Mouse (Mus musculus): ENCODE data around the gene Ywhae.

Gene Ywhae

DNA sequence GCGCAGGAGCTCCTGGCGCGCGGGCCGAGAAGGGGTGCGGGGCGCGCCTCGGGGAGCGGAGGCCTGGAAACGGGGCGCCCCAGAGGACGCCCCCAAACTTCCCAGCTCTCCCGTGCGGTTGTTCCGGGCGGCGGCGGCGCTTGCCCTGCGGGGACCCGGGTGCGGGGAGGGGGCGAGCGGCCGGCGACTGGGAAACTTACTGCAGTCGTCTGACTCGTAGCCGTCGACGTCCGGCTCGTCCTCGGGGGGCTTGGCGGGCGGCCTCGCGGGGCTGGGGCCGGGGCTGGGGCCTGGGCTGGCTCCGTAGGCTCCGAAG is 62.6 kb downstream of the Ywhae start:
- peak in 1 of 2 experiments; percentile 34 for DNase-seq

DNA sequence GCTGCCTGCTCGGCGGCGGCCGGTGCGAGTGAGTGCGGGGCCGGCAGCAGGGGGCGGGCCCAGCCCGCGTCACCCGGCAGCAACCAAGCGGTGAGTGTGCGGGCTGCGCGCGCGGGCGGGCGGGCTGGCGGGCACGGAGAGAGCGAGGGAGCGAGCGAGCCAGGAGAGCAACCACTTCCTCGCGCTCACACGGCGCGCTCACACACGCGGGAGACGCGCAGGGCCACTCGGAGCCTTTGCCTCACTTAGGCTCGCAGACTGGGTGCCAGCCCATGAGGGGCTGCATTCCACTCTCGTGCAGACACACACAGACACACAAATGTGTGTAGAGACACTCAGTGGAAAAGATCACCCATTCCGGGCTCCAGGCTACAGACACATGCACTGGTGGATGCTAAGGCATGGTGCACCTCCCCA is 63.4 kb downstream of the Ywhae start, which contains the start of gene Doc2b:
Gene Doc2b (minus strand): TSS at position 21 of the 417 bp plus-strand sequence.
- DNase-seq, result peak; percentile 69 to 72

DNA sequence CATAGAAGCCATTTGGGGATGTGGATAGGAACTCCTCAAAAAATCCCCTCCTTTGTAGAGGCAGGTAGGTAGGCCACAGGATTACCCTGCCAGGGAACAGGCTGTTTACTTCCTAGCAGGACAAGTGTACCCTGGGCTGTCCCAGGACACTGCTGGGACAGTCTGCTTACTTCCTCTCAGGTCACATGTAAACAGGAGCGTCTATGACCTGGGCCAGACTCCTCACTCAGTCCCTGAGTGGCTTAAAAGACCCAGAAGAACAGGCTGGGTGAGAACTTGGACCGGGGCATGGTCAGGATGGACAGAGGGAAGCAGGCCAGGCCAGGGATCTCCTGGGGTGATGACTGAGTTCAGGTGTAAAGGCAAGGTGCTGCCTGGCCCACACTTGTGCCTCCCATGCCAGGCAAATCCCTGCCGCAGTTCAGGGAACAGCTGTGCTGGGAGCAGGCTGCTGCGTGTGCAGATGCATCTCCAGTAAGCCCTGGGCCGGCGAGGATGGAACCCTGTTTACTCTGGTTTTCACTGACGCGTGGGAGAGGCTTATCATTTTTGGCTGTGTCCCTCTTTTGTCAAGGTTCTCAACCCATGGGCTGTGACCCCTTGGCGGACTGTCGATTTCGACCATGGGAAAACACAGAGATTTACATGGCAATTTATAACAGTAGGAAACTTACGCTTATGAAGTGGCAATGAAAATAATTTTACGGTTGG is 64.0 kb downstream of the Ywhae start:
- no peak for DNase-seq

DNA sequence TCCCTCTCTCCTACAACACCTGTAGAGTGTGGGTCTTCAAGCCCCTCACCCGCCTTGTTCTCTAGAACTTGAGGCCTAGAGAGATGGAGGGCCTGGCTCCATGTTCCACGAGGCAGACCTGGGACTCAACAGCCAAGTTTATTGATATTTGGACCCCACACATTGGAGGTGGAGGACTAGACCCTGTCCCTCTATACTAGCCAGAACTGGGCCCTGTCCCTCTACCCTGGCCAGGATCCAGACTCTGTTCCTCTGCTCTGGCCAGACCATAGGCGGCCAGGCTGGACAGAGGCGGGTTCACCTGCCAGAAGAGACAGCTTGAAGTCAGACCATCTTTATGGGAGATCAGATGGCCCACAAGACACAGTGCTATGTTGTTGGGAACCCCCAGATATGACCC is 68.7 kb downstream of the Ywhae start:
- DNase-seq, result no peak

DNA sequence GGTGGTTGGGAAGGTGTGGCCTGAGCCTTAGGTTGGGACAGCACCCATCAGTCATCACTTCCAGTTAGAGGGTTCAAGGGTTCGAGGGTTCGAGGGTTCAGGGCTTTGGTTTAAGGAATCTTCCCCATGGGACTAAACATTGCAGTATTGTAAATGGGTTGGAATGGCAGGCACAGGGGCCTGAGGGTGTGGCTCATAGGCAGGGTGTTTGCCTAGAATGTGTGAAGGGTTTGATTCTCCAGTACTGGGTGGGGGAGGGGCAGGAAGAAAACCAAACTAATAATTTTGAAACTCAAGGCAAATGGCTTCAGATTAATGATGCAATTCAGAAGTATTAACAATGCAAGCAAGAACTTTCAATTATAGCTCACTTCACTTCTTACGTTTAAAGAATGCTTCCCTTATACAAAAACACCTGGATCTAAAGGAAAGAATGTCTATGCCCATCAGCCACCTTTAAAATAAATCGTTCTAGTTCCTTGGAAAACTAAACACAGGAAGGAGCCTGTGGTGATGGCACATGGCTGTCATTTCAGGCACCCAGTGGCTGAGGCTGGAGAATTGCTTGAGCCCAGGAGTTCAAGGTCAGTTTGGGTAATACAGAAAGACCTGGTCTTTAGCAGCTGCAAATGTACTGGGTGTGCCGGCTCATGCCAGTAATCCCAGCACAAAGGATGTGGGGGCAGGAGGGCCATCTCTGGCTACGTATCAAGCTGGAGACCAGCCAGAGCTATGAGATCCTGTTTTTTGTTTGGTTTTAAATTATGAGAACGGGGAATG is 69.3 kb downstream of the Ywhae start:
- no peak for DNase-seq

DNA sequence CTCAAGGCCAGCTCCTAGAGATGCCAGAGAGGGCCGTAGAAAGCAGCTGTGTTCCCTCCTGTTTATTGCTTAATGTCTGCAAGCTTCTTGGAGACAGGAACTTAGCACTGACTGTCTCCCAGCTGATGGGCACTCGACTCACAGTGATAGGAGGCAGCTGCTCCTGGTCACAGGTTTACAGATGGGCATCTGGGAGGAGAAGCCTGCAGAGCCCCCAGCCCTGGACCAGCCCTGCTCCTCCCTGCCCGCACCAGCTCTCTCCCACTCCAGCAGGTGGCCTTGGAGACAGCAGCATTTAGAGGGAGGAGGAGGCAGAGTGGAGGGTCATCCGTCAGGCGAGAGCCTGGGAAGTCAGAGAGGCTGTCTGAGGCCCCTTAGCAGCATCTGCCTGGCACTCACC is 74.8 kb downstream of the Ywhae start:
- DNase-seq, result no peak

DNA sequence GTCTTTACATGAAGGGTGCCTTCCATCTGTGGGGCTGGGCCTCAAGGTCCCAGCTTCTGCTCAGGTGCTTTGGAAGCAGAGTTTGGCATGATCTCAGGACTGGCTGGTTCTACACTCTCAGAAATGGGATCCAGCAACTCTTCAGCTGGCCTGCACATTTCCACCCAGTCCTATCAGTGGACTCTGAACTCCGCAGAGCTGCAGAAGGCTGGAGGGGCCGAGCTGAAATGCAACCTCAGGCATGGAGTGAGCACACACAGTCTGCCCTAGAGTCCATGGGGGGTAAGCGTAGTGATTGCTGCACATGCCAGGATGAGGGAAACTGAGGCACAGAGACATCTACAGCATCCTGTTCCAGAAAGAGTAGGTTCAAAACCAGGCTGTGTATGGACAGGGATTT is 77.9 kb downstream of the Ywhae start:
- DNase-seq, result no peak

DNA sequence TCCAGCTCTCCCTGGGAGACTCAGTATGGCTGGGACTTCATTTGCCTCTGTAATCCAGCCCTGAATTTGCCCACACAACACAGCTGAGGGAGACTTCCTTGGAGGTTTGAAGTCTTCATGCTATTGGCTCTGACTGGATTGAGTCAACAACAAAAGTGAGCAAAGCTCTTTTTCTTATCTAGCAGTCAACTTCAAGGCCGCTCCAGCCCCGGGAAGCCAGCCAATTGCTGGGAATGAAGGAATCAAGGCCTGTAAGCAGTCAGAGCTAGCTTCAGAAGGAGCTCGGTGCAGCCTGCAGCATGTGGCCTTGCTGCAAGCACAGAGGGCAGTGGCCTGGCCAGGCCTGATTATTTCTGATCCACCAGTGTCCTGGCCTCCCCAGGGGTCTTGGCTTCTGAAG is 79.2 kb downstream of the Ywhae start:
- DNase-seq, result peak; percentile 66 to 76

DNA sequence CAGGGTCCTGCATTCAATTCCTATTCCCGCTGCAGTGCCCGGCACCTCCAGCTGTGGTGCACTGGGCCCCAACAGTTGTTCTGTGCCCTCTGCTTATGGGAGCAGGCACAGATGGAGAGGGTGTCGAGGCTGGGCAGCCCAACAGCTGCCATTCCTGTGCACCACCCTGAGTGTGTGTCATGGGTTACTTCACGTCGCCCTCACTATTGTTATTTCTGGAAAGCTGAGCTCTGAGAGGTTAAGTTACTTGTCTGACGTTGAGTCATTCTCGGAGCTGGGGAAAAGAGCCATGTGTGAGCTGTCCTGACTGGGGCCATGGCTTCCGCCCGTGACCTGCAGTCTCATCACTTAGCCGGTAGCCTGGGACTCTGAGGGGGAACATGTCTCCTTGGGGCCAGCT is 80.4 kb downstream of the Ywhae start:
- no peak for DNase-seq
